Mouse (Mus musculus): ENCODE data around the gene Snap23.
"Not testable (repeated sequence)": the region's sequence is repeated elsewhere in the genome, so short reads cannot be mapped to it uniquely, and the experiment has no call there.

Snap23 gene

GRCm38 (mm10) chr2:120566886-120567797 is at the start of gene Snap23:
Gene Snap23 (plus strand): TSS chr2:120567671.
- DNase-seq = peak; percentile 96

DNA sequence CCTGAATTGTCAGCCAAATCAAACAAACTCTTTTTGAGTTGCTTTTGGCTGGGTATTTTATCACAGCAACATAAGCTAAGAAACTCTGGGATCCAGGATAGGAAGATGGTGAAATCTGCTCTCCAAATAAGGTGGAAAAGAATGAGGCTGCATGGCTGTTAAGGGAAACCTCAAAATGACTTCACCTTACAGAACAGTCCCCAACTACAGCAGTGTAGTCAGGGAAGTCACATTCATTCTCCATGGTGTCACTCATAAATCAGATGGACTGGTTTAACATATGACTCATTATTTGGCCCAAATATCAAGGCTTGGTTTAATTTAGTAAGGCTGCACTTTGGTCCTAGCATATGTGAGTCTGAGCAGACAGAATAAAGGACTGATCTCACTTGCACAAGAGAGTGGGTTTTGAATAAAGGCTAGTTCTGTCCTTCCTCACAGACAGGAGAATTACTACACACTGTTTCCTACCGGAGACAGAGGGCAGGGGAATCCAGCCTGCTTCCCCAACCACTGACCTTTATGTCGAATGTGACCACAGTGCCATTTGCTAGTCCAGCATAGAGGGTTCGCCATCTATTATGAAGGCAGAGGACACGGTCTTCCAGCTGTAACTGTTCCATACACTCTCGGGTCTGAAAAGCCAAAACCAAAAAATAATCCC is 48.8 kb upstream of the Snap23 start:
- DNase-seq = no peak

- no peak for DNase-seq
Measured at GRCm38 (mm10) chr2:120526771-120527170, 40.7 kb upstream of the Snap23 start.

DNA sequence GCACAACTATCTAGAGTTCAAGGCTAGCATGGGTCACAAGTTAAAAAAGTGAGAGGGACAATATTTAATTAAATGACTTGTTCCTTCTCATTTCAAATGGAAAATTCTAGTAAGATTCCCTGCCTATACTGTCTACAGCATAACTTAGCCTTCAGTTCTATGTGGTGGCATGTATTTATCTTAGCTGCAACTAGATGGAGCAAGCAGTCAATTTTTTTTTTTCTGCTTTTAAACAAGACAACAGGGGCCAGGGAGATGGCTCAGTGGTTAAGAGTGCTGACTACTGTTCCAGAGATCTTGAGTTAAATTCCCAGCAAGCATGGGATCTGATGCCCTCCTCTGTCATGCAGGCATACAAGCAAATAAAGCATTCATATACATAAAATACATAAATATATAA is 37.9 kb upstream of the Snap23 start:
- DNase-seq = no peak

DNA sequence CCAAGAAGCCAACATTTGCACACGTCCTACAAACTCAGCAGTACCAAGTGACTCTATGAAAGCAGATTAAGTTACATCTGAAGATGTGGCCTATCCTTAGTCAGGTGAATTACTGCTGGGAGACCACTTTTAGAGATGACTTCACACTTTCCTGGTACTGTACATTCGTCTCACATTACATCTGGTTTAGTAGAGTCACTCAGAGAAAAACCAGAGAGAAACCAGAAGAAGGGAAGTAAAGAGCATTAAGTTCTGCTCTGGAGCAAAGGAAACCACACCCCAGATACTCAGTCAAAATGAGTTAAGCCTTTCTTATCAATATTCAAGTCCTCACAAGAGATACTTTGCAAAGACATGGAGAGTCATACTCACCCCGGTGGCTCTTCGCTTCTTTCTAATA is 36.2 kb upstream of the Snap23 start:
- no peak for DNase-seq

- peak; percentile 5 for DNase-seq
Measured at GRCm38 (mm10) chr2:120539333-120539732, 28.1 kb upstream of the Snap23 start.

DNA sequence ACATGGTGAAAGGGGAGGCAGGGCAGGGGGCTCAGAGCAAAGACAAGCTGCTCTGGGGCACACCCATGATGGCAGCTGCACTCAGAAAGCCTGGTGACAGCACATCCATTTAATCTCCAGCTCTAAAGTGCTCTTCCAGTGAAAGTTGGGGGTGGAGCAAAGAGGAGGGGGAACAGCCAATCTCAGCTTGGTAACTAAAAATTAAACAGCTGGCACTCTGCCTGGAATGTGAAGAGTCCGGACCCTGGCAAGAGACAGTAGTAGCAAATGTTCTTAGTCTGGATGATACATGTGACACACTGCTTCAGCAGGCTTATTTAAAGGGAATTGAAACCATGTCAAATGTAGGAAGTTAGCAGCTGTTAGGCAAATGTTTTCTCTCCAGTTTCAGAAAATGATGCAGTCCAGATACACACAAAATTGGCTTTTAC is 27.7 kb upstream of the Snap23 start:
- DNase-seq = peak; percentile 54

GRCm38 (mm10) chr2:120544732-120545131 is 22.7 kb upstream of the Snap23 start:
- DNase-seq = no peak

DNA sequence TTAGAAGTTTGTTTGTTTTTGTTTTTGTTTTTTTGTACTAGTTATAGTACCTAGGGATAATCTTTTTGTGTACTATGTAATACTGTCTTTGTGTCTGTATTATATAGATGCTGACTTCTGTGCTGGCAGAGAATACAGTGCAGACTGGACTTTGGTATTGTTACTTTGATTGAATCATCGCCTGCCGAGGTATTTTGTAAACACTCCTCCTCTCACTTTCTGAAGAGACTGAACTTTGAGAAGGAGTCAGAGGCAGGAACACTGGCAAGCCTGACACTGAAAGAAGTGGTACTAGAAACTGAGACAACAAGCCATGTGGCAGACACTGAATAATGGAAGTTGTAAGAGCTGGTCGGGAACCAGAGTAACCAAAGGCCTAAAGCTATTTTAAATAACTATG is 10.6 kb upstream of the Snap23 start:
- DNase-seq = no peak

DNA sequence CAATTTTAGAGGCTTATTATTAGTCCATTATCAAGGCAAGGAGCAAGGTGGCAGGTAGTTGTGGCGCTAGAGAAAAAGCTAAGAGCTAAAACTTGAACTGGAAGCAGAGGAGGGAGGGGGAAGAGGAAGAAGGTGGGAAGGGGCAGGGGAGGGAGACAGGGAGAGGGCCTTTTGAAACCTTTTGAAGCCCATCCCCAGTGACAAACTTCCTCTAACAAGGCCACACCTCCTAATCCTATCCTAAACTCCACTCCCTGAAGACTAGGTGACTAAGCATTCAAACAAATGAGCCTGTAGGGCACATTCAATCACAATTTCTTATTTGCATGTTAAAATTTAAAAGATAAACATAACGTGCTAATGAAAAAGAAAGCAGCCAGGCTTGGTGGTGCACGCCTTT is 8.7 kb upstream of the Snap23 start:
- DNase-seq = no peak

DNA sequence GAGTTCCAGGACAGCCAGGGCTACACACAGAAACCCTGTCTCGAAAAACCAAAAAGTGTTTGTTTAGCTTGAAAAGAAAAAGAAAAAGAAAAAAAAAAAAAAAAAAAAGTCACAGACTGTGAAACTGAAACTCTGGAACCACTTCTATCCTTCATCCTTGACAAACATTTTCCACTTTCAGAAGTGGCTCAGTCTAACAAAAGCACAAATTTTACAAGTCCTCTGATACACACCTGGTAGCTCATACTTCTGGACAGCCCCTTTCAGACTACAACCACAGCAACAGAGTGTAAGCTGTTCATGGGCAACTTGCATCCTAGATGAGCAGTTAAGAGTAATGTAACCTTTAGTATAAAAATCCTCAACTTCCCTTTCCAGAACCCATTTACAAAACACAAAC is 5.9 kb upstream of the Snap23 start:
- no peak for DNase-seq

DNA sequence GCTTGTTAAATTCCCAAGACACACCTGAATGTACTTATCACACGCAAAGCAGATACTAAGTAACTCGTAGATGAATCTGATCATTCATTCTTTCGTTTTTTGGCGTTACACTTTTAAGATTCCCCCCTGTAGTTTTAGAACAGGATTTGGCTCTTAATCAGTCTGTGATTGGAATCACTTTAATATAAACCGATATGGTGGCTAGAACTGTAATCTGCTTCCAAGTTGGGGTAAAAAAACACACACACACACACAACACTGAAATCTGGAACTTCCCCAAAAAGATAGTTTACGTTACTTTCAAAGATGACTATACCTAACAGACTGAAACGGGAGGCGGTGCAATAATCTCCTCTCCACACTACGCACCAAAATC is 4.6 kb upstream of the Snap23 start:
- DNase-seq = no peak

DNA sequence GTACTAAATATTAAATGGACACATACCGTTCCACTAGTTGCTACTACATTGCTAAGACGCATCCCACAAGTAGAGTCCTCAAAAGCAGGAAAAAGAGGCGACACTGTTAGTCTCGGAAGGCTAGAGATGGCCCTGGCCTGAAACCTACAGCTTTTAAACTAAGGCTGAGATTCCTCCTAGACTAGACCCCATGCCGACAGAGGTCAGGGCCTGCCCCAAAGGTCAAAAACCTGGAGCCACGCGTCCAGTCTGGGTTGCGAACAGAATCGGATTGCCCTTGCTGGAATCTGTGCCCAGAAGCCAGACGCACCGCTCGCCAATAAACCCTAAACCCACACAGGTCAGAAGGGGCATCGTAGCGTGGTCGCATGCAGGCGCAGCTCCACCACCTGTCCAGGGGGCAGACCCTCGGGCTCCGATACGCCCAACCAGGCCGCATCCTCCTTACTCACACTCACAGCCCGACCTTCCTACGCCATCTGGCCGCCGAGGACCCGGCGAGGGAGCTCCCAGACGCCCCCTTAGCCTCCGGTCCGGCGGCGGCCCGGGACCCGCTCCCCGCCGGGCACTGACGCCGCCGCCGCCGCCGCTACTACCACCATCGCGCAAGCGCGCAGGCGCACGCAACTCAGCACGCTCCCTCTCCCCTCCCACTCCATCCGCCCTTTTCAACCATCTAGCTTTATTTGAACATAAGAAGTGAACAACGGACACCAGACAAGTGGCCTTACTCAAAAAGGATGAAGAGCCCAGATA is 4.1 kb upstream of the Snap23 start, which contains the start of gene Zfp106:
Gene Zfp106, minus strand, starts transcription at position 609 of the 756 bp plus-strand sequence.
- peak; percentile 93 for DNase-seq

DNA sequence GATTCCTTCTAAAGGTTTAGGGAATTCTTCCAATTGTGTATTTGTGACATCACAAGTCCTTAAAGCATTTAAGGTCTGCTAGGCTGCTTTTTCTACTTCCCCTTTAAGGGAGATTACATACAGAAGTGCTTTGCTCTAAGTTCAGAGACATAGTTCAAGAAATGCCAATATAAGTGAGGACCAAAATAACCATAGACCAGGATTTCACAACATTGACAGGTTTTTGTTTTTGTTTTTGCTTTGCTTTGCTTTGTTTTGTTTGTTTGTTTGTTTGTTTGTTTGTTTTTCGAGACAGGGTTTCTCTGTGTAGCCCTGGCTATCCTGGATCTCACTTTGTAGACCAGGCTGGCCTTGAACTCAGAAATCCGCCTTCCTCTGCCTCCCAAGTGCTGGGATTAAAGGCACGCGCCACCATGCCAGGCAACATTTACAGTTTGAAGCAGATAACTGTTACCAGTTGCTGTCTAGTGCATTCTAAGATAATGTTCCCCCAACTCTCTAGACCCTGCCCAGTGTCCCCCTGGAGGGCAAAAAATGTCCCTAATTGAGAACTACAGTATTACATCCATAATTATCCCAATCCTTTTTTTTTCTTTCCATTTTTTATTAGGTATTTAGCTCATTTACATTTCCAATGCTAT is 2.8 kb upstream of the Snap23 start:
- DNase-seq = not testable (repeated sequence)

DNA sequence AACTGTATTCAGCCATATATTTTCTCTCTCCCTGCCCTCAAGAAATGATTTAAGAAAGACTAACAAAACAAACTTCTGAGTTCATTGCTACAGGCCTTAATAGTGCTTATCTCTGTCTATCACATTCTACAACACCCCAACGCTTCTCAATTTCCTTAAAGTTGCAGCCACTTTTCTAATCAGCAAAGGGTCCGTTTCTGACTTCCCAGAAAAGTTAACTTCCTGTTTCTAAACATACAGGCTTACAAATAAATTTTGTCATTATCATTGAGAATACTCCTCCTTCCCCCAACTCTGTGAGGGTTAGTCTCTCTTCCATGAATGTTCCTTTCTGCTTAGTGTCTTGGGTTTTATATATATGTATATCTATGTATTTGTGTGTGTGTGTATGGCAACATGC is 2.1 kb upstream of the Snap23 start:
- no peak for DNase-seq

GRCm38 (mm10) chr2:120567798-120568320 is 388 bp downstream of the Snap23 start:
- DNase-seq = no peak

DNA sequence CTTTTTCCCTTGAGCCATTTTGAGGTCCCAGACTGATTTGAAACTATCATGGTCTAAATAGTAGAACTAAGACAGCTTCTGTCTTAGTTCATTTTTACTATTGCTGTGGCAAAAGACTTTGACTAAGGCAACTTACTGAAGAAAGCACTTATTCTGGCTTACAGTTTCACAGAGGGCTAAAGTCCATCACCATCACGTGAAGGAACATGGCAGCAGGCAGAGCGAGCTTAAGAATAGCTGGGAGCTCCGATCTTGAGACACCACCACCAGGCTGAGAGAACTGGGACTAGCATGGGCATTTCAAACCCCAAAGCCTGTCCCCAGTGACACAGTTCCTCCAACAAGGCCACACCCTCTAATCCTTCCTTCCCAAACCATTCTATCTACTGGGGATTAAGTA is 3.6 kb downstream of the Snap23 start:
- DNase-seq = no peak

GRCm38 (mm10) chr2:120572161-120572560 is 4.7 kb downstream of the Snap23 start:
- not testable (repeated sequence) for DNase-seq

DNA sequence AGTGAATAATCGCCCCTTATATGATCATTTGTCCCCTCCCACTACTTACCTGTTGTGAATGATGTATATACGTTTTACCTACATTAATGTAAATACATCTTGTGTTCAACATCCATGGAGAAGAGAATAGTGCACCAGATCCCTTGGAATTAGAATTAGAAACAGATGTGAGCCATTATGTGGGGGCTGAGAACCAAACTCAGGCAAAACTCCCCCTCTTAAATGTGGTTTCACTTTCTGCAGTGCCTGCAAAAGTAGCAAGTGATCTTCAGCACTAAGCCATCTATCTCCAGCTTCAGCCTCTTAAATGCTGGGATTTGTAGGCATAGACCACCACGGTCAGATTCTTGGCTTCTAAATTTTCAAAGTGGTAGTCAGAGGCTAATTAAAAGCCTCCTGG is 7.7 kb downstream of the Snap23 start:
- peak; percentile 37 for DNase-seq

GRCm38 (mm10) chr2:120575978-120576377 is 8.5 kb downstream of the Snap23 start:
- DNase-seq = no peak

GRCm38 (mm10) chr2:120577799-120578198 is 10.3 kb downstream of the Snap23 start:
- DNase-seq = no peak

DNA sequence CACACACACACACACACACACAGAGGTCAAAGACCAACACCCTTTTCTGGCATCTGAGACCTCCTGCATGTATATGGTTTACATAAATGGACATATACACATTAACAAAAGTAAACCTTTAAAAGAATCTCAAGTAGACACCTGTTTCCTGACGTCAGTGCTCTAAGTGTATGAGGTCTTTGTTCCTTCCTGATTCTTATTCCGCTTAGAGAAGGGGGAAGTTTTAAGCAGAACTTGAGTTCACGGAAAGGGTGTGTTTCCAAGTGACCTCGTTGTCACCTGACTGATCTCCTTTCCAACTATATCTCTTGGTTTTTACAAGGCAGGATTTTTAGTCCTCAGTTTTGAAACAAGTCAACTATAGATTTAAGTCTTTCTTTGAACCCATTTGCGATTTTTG is 10.8 kb downstream of the Snap23 start:
- no peak for DNase-seq

- DNase-seq = no peak
Measured at GRCm38 (mm10) chr2:120589759-120590158, 22.3 kb downstream of the Snap23 start.

Measured in embryo, embryonic 11 days (tissue).